ENCODE assay signal across 17 mouse cellular contexts in the genomic region with DNA sequence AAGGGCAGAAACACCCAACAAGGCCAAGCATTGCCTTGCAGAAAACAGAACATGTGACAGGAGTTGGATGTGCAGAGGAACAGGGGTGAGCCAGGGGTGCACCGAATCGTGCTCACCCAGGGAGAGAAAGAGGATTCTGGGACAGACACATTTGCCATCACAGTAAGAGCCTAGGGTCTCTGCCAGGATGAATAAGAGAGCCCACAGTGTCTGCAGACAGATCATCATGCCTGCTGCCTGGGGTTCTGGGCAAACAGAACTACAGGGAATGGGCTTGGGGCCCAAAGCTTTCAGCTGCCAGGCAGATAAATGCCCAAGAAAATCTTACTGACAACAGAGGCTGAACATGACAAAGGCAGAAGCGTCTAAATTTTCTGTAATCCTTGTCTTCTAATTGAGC. TPM values are rescaled to one million over a fixed set of nuclear protein-coding genes. Genes with fewer than 3 reads are reported as not detected.
DNase-seq lines count a peak whose midpoint lies in the region; ATAC-seq and TF ChIP-seq lines count a peak whose summit lies in the region.
"Had no signal": no experiment of that assay in that cellular context is flagged by ENCODE, and none has a peak within 500 bp of the region (broad histone marks: within the 10 kb centered on the region; RNA-seq: fewer than 3 reads in every experiment).

No protein-coding gene starts in this region.

- H3K9me3 ChIP-seq in midbrain, embryonic 16.5 days (replicated peaks; ENCODE audit: control insufficient read depth, low read length, poor library complexity, severe bottlenecking), result no peaks in the 10 kb centered on the region
- no peaks in the 10 kb centered on the region for H3K9me3 ChIP-seq in midbrain, embryonic 13.5 days
- H3K9me3 ChIP-seq: limb, embryonic 15.5 days; midbrain, embryonic 15.5 days; neural tube, embryonic 12.5 days had no signal

- H3K4me3 ChIP-seq in midbrain, embryonic 16.5 days (ENCODE audit: low read depth, low read length), result no peak overlapping the region
- no peak overlapping the region for H3K4me3 ChIP-seq in midbrain, embryonic 13.5 days (replicated peaks)
- H3K4me3 ChIP-seq in kidney, adult 2 months (ENCODE audit: insufficient read depth, low read depth, low read length), result no peak overlapping the region
- H3K4me3 ChIP-seq: limb, embryonic 15.5 days; midbrain, embryonic 15.5 days; neural tube, embryonic 12.5 days had no signal

- DNase-seq in gastrocnemius, postnatal 10 days, result peak; percentile 18
- no peak for DNase-seq in gastrocnemius, postnatal 36 days
- DNase-seq in cerebellum, adult 18-20 months, result peak; percentile 54 to 57
- DNase-seq in kidney, adult 9 months, result no peak
- no peak for DNase-seq in kidney, adult 2 months
- DNase-seq: adrenal gland, adult 2 months; lung, adult 18-20 months; lung, postnatal 4 days; right cerebral cortex, postnatal 25 days had no signal

- H3K4me1 ChIP-seq in midbrain, embryonic 16.5 days (ENCODE audit: control insufficient read depth, insufficient read depth, low read length), result peaks cover 6% of the 10 kb centered on the region; the same call in 1 of the 2 replicates
- no peaks in the 10 kb centered on the region for H3K4me1 ChIP-seq in midbrain, embryonic 13.5 days (replicated peaks)
- no peaks in the 10 kb centered on the region; the same call in 1 of the 2 replicates for H3K4me1 ChIP-seq in kidney, adult 2 months (ENCODE audit: control insufficient read depth, insufficient read depth, low read length)
- H3K4me1 ChIP-seq: limb, embryonic 15.5 days; midbrain, embryonic 15.5 days; neural tube, embryonic 12.5 days had no signal

- no peaks in the 10 kb centered on the region for H3K27me3 ChIP-seq in midbrain, embryonic 16.5 days (ENCODE audit: control insufficient read depth, insufficient read depth, low read depth, low read length)
- H3K27me3 ChIP-seq in midbrain, embryonic 13.5 days, result no peaks in the 10 kb centered on the region
- H3K27me3 ChIP-seq in kidney, adult 2 months (replicated peaks; ENCODE audit: control insufficient read depth, insufficient read depth, low read length), result no peaks in the 10 kb centered on the region
- H3K27me3 ChIP-seq: limb, embryonic 15.5 days; midbrain, embryonic 15.5 days; neural tube, embryonic 12.5 days had no signal

- no peak overlapping the region for H3K9ac ChIP-seq in midbrain, embryonic 16.5 days (ENCODE audit: low read depth, low read length)
- H3K9ac ChIP-seq in midbrain, embryonic 13.5 days (replicated peaks), result no peak overlapping the region
- H3K9ac ChIP-seq: limb, embryonic 15.5 days; midbrain, embryonic 15.5 days; neural tube, embryonic 12.5 days had no signal

- TF ChIP-seq POLR2A in kidney, adult 2 months (IDR thresholded peaks at IDR 0.05; ENCODE audit: low read depth, low read length), result no peak

- ATAC-seq in midbrain, embryonic 16.5 days, result peak; percentile 12; the same call in 1 of the 2 replicates
- ATAC-seq in midbrain, embryonic 13.5 days, result no peak
- ATAC-seq: midbrain, embryonic 15.5 days had no signal

- TF ChIP-seq CTCF in kidney, adult 2 months (conservative IDR thresholded peaks at IDR 0.05; ENCODE audit: insufficient read depth, insufficient read length, low read depth, low read length), result no peak

- intact Hi-C loops in gastrocnemius, postnatal 36 days (cut with DNase I), result no loop called here

- 79% methylated on average over 3 of the region's 3 CpGs for WGBS in midbrain, embryonic 16.5 days
- WGBS in midbrain, embryonic 13.5 days, result 84% methylated on average over 3 of the region's 3 CpGs
- 95% methylated on average over 3 of the region's 3 CpGs for WGBS in kidney, adult 2 months

- no peak overlapping the region for H3K27ac ChIP-seq in midbrain, embryonic 16.5 days (ENCODE audit: low read length)
- no peak overlapping the region for H3K27ac ChIP-seq in midbrain, embryonic 13.5 days
- H3K27ac ChIP-seq in kidney, adult 2 months (ENCODE audit: insufficient read depth, low read depth, low read length), result no peak overlapping the region
- H3K27ac ChIP-seq: limb, embryonic 15.5 days; midbrain, embryonic 15.5 days; neural tube, embryonic 12.5 days had no signal

- no peaks in the 10 kb centered on the region for H3K36me3 ChIP-seq in midbrain, embryonic 16.5 days (ENCODE audit: control insufficient read depth, insufficient read depth, low read length)
- H3K36me3 ChIP-seq in midbrain, embryonic 13.5 days, result no peaks in the 10 kb centered on the region
- no peaks in the 10 kb centered on the region for H3K36me3 ChIP-seq in kidney, adult 2 months (ENCODE audit: control insufficient read depth, insufficient read depth, low read length)
- H3K36me3 ChIP-seq: limb, embryonic 15.5 days; midbrain, embryonic 15.5 days; neural tube, embryonic 12.5 days had no signal

- H3K4me2 ChIP-seq in midbrain, embryonic 16.5 days (ENCODE audit: low read length), result no peak overlapping the region
- H3K4me2 ChIP-seq in midbrain, embryonic 13.5 days (replicated peaks), result no peak overlapping the region
- H3K4me2 ChIP-seq: limb, embryonic 15.5 days; midbrain, embryonic 15.5 days; neural tube, embryonic 12.5 days had no signal

RNA-seq across cellular contexts. Expression of gene Dpt, which starts 14.9 kb away (rescaled TPM):
- total RNA-seq in gastrocnemius, postnatal 10 days (2021), result 100 to 1,000 TPM; 128 to 135 TPM
- total RNA-seq in gastrocnemius, postnatal 36 days (2021), result 10 to 100 TPM; 48.2 to 49.4 TPM
- polyA plus RNA-seq in midbrain, embryonic 16.5 days (2015; fragmentation: Nextera tagmentation; extraction: Ambion mirVana), result 0.11 and 0.38 TPM in 2 replicates
- polyA plus RNA-seq in midbrain, embryonic 13.5 days (2015; fragmentation: Nextera tagmentation; extraction: Ambion mirVana), result 0.15 TPM in 1 of 2 replicates, not detected in the other
- polyA plus RNA-seq in kidney, adult 2 months (2012; rRNA removed), result 9.5 and 9.8 TPM in 2 replicates
- total RNA-seq: ES-E14; layer of hippocampus, adult 18-20 months had no signal
- polyA plus RNA-seq: kidney, embryonic 14.5 days had no signal

Comparison
In these comparisons a context has a peak if more than half of its experiments do, and no peak if none do; other contexts are left out.
1. DNase-seq: peak in gastrocnemius, postnatal 10 days (single experiment) and cerebellum, adult 18-20 months (2 of 2); none in gastrocnemius, postnatal 36 days (0 of 2), kidney, adult 9 months (single experiment) and kidney, adult 2 months (single experiment).